Mouse (Mus musculus): ENCODE data around the gene Vegfb.

GRCm38 (mm10) chr19:6942249-6942691 is 45.2 kb downstream of the Vegfb start, which contains the start of gene Gpr137:
- TF ChIP-seq CTCF (IDR thresholded peaks at IDR 0.05; ENCODE audit: borderline replicate concordance, extremely low read depth, insufficient read depth, insufficient read length) (no peak), POLR2A (IDR thresholded peaks at IDR 0.05; ENCODE audit: borderline replicate concordance, extremely low read depth, insufficient read depth, insufficient read length, poor library complexity, severe bottlenecking) (peak; percentile 28; the same call in 1 of the 2 replicates)
